Mouse (Mus musculus) bone marrow, adult 2 months (tissue): Measurements from ENCODE around the gene Ddx19b.

Experiments
- CTCF ChIP-seq: fragments of 200-500 bp; IDR thresholded peaks from 2 replicates; pipeline ENCODE4 v1.5.1; 2011; ENCODE audit warnings: low read length, control low read depth; ENCODE audit not compliant: control insufficient read depth, insufficient read depth
- POLR2A ChIP-seq: fragments of 200-500 bp; IDR thresholded peaks from 2 replicates; pipeline ENCODE4 v1.6.1; 2011; ENCODE audit warnings: low read depth, mild to moderate bottlenecking, control low read depth, low read length, borderline replicate concordance; ENCODE audit not compliant: control insufficient read depth

- no peak for TF ChIP-seq CTCF
- TF ChIP-seq POLR2A = no peak
Observed at GRCm38 (mm10) chr8:110963051-110963450, 68.5 kb downstream of the Ddx19b start.
